In the genomic region with DNA sequence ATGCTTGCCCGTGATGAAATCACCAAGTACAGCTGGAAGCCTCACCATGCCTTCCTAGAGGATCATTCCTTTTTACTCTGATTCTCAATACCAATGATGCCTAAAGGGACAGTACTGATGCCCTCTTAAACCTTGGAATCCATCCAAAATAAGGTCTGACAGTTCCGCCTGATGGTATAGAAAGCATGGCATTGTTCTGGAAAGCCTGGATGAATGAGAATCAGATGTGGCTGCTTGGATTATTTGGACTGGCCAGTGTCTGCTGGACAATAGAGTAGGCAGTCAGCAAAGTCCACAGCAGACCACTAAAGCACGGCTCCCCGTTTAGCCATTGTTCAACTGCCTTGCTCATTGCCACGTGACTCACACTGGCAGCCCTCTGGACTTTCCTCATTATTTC, we compare ENCODE assay signal across 30 mouse cellular contexts. TPM values are rescaled to one million over a fixed set of nuclear protein-coding genes. Genes with fewer than 3 reads are reported as not detected.
"Had no signal": no experiment of that assay in that cellular context is flagged by ENCODE, and none has a peak within 500 bp of the region (broad histone marks: within the 10 kb centered on the region; RNA-seq: fewer than 3 reads in every experiment).

No protein-coding gene starts in this region.

- ATAC-seq: hindbrain, embryonic 16.5 days; intestine, postnatal 0 days; liver, embryonic 12.5 days had no signal

- DNase-seq: gastrocnemius, postnatal 14 days; heart, postnatal 10 days; heart, postnatal 4 days; kidney, adult 18-20 months; kidney, adult 9 months; kidney, postnatal 14 days; kidney, postnatal 36 days; layer of hippocampus, adult 9-11 months; layer of hippocampus, postnatal 36 days; left cerebral cortex, postnatal 4 days had no signal

- H3K36me3 ChIP-seq: heart, embryonic 10.5 days; heart, embryonic 12.5 days; hindbrain, embryonic 10.5 days; hindbrain, embryonic 12.5 days; kidney, embryonic 15.5 days; limb, embryonic 13.5 days; limb, embryonic 15.5 days; liver, embryonic 12.5 days had no signal

- H3K27ac ChIP-seq: heart, embryonic 10.5 days; hindbrain, embryonic 10.5 days; hindbrain, embryonic 12.5 days; hindbrain, embryonic 14.5 days; kidney, embryonic 15.5 days; kidney, postnatal 0 days; limb, embryonic 13.5 days; limb, embryonic 15.5 days; liver, embryonic 12.5 days; liver, embryonic 14.5 days had no signal

- H3K9ac ChIP-seq: heart, embryonic 12.5 days; hindbrain, embryonic 12.5 days; hindbrain, embryonic 14.5 days; kidney, embryonic 15.5 days; limb, embryonic 13.5 days; limb, embryonic 15.5 days; liver, embryonic 12.5 days; liver, embryonic 14.5 days had no signal

- H3K9me3 ChIP-seq: heart, embryonic 10.5 days; heart, embryonic 12.5 days; hindbrain, embryonic 10.5 days; hindbrain, embryonic 12.5 days; kidney, embryonic 15.5 days; limb, embryonic 13.5 days; limb, embryonic 15.5 days; liver, embryonic 12.5 days had no signal

- H3K4me2 ChIP-seq: heart, embryonic 12.5 days; hindbrain, embryonic 12.5 days; hindbrain, embryonic 14.5 days; kidney, embryonic 15.5 days; limb, embryonic 13.5 days; limb, embryonic 15.5 days; liver, embryonic 12.5 days had no signal

- H3K4me1 ChIP-seq: kidney, embryonic 15.5 days; limb, embryonic 15.5 days; liver, embryonic 12.5 days had no signal

- H3K4me3 ChIP-seq: heart, embryonic 10.5 days; heart, embryonic 12.5 days; hindbrain, embryonic 10.5 days; hindbrain, embryonic 12.5 days; kidney, embryonic 15.5 days; limb, embryonic 13.5 days; limb, embryonic 15.5 days; liver, embryonic 12.5 days had no signal

- H3K27me3 ChIP-seq: heart, embryonic 12.5 days; hindbrain, embryonic 12.5 days; kidney, embryonic 15.5 days; limb, embryonic 13.5 days; limb, embryonic 15.5 days; liver, embryonic 12.5 days had no signal

RNA-seq across cellular contexts. Expression of a gene that starts 48.7 kb away (rescaled TPM):
- total RNA-seq: gastrocnemius, adult 8-10 months; gastrocnemius, postnatal 14 days; gastrocnemius, postnatal 4 days; heart, adult 8-10 months; heart, postnatal 10 days; heart, postnatal 25 days; heart, postnatal 4 days had no signal
- polyA plus RNA-seq: heart, embryonic 16.5 days; kidney, postnatal 0 days; large intestine, adult 2 months; liver, adult 2 months had no signal
